Mouse (Mus musculus): ENCODE results near the gene Trh. TPM values are rescaled to one million over a fixed set of nuclear protein-coding genes. Genes with fewer than 3 reads are reported as not detected.

Gene Trh
- polyA plus RNA-seq, 1 experiment, result not detected

GRCm38 (mm10) chr6:92199414-92199813 lies 45.0 kb downstream of the Trh start:
- TF ChIP-seq MYOD1 (IDR thresholded peaks at IDR 0.05; ENCODE audit: control insufficient read depth in 1 of 3, insufficient read length in 2 of 3, low read depth in 2 of 3), result no peak
- TF ChIP-seq CEBPB (IDR thresholded peaks at IDR 0.05; ENCODE audit: insufficient read depth, poor library complexity, severe bottlenecking), result no peak
- TF ChIP-seq SRF (IDR thresholded peaks at IDR 0.05; ENCODE audit: control insufficient read depth, insufficient read length, low read depth), result no peak
- no peak for TF ChIP-seq REST (IDR thresholded peaks at IDR 0.05; ENCODE audit: insufficient read depth, insufficient read length)
- TF ChIP-seq E2F4 (IDR thresholded peaks at IDR 0.05; ENCODE audit: insufficient read depth), result no peak
- TF ChIP-seq USF1 (IDR thresholded peaks at IDR 0.05; ENCODE audit: low read depth), result no peak
- no peak for TF ChIP-seq MYOG (IDR thresholded peaks at IDR 0.05; ENCODE audit: control insufficient read depth in 1 of 3, insufficient read depth in 1 of 3, insufficient read length in 2 of 3, low read depth in 2 of 3)
- no peak for TF ChIP-seq POLR2A (IDR thresholded peaks at IDR 0.05; ENCODE audit: insufficient read length, low read depth)
- no peak for TF ChIP-seq TCF3 (IDR thresholded peaks at IDR 0.05; ENCODE audit: insufficient read length, low read depth)
- TF ChIP-seq MAX (IDR thresholded peaks at IDR 0.05; ENCODE audit: low read depth), result no peak
- no peak for TF ChIP-seq TCF12 (IDR thresholded peaks at IDR 0.05; ENCODE audit: insufficient read depth, poor library complexity, severe bottlenecking)
- no peak for TF ChIP-seq POLR2AphosphoS2 (IDR thresholded peaks at IDR 0.05; ENCODE audit: insufficient read length, low read depth)
- Histone ChIP-seq H3ac (ENCODE audit: control insufficient read depth, insufficient read length) (no peak overlapping the region), H3K27me3 (ENCODE audit: control insufficient read depth, insufficient read depth, insufficient read length) (no peaks in the 10 kb centered on the region), H3K79me2 (ENCODE audit: control insufficient read depth, insufficient read depth) (no peaks in the 10 kb centered on the region), H3K4me3 (no peak overlapping the region), H3K4me2 (ENCODE audit: low read depth) (no peak overlapping the region), H3K36me3 (ENCODE audit: control insufficient read depth, insufficient read depth) (peaks cover 40% of the 10 kb centered on the region)

Other genes with a start within 250 kb of the Trh start
- gene Nr2c2, start 153.3 kb downstream of the Trh start, polyA plus RNA-seq (2012; fragmentation: generic; extraction: Trizol), result 5.8 TPM
- 53.1 TPM for gene Mrps25, start 60.6 kb downstream of the Trh start, polyA plus RNA-seq (2012; fragmentation: generic; extraction: Trizol)
- 14.5 TPM for gene Rbsn, start 29.7 kb downstream of the Trh start, polyA plus RNA-seq (2012; fragmentation: generic; extraction: Trizol)

Data from myocyte (in vitro differentiated cells).